Comparison of ENCODE assay signal across 20 mouse cellular contexts in the genomic region with DNA sequence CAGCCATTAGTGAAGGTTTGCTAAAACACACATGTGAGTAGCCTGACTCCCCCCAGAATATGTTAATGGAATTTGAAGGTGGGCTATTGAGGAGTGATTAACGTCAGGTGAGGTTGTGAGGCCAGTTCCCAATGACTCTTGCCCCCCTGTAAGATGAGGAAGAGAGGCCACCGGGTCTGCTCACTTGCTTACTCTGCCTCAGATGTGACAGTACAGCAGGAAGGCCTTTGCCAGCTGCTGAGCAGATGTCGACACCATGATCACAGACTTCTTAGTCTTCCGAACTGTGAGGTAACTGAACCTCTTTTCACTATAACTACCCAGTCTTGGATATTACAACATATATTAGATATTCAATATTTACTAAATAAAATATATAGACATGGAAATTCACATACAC.
DNase-seq lines count a peak whose midpoint lies in the region; ATAC-seq lines count a peak whose summit lies in the region.
"Had no signal": no experiment of that assay in that cellular context is flagged by ENCODE, and none has a peak within 500 bp of the region (broad histone marks: within the 10 kb centered on the region; RNA-seq: fewer than 3 reads in every experiment).

No protein-coding gene starts in this region.

- DNase-seq in 416B (ENCODE audit: low read depth) = peak; percentile 38
- DNase-seq in lung, adult 18-20 months = no peak
- no peak for DNase-seq in thymus, postnatal 10 days (ENCODE audit: low spot score in 2 of 2)
- DNase-seq: adrenal gland, adult 8-10 months; adrenal gland, postnatal 14 days; adrenal gland, postnatal 36 days; B cell, adult 2 months; cerebellum, adult 11-12 months; cerebellum, adult 2 months; cerebellum, adult 9-10 months; cerebellum, postnatal 10 days; cerebellum, postnatal 25 days; forebrain, postnatal 0 days had no signal

- 0 out of 2 replicates have a peak, but pooled peaks have one; percentile 52 for ATAC-seq in granulocyte monocyte progenitor cell, adult 5-6 weeks (replicated peaks; ENCODE audit: poor library complexity, severe bottlenecking)
- peak; percentile 41 for ATAC-seq in megakaryocyte progenitor cell, adult 5-6 weeks (replicated peaks; ENCODE audit: poor library complexity)
- ATAC-seq: activated CD4-positive, CD25-positive, alpha-beta regulatory T cell, adult 4 months; CD4-positive, CD25-positive, alpha-beta regulatory T cell, adult 4 months; forebrain, embryonic 13.5 days; forebrain, embryonic 15.5 days; forebrain, postnatal 0 days; Patski had no signal
